Mouse (Mus musculus) central nervous system, embryonic 11.5 days (tissue): ENCODE results near the gene Ciart. TPM values are rescaled to one million over a fixed set of nuclear protein-coding genes. Genes with fewer than 3 reads are reported as not detected.

Source experiments
- polyA plus RNA-seq: library from polyadenylated mRNA; depleted of rRNA; stranded (reverse); fragments of >200 nt; gene quantifications from 2 replicates; pipeline ENCODE4 v1.2.3, GENCODE M21; 2012; rRNA removed

The Ciart gene
- polyA plus RNA-seq: 3.5 and 4.8 TPM in 2 replicates

DNA sequence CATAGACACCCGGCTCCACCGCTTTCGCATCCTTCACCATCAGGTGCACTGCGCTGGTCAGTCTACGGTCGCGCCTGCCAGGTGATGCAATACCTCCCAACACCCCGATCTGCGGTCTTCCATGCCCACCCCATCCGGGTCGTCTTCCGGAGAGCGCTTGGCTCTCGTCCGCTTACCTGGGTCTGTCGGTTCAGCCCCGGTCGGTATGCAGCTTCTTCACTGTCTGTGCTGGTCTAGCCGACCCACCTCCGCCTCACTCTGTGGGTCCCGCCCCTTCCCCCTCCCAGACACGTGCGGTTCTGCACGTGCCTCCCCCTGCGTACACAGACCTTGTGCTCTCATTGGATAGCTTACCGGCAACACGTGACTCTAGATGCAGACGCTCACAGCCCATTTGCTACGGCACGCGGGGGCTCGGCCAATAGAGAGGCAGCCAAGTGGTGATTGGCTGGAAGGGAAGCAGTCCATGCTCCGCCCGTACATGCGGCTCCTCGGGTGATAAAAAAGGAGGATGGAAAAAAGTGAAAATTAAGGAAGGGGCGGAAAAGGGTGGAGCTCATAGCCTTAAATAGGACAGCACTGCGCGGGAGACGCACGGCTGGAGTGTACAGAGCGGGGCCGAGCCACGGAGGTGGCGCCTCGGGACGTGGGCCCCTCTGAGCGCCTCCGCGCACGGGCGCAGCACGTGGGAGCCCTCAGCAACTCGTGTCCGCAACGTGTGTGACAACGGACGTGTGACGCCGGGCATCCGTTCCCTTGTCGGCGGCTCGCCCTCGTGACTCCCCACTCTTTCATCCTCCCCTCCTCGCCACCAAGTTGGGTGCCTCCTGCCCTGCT is at the start of gene Ciart:
TSS of gene Ciart (minus strand) at position 273 of the 837 bp plus-strand sequence.

DNA sequence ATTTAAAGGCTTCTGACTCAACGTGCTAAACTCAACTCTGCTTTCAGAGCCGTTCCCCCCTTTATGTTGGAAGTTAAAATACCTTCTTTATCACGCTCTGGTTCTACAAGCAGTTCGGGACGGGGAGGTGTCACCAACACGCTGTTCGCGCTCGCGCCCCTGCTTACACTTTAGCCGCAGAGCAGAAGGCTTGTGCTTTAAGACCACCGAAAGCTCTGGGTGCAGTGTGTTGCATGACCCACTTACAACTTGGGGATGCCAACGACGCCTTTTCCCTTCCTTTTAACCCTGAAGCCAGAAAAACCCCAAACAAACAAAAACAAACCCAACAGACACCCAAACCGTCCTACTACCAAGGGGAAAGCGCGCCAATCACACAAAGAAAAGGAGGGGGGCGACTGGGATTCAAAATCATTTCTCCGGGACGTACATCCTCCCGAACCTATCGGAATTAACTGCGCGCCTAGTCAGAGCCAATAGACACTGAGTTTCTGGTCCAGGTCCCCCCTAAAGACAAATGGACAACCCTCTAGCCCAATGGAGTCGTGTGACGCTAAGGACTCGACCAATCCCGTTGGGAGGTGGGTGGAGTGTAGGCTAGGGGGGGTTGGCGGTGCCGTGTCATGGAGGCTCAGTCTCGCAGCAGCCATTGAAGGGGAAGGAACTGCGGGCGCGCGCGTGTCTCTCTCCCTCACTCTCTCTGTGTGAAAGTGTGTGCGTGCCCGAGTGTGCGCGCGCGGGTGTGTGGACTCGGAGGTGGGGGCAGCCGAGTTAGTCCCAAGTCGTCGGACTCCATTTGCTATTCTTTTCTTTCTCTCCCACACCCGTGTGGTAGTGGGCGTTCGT is 46.8 kb upstream of the Ciart start, which contains the start of gene Anp32e:
TSS of gene Anp32e (plus strand) at position 589 of the 846 bp plus-strand sequence.

GRCm38 (mm10) chr3:95904568-95904967 is 22.5 kb upstream of the Ciart start, which contains the start of gene Car14:
Gene Car14 (minus strand): TSS chr3:95904691.

GRCm38 (mm10) chr3:95893606-95894316 is 11.7 kb upstream of the Ciart start, which contains the start of gene Aph1a:
Gene Aph1a (plus strand): TSS chr3:95893969.

GRCm38 (mm10) chr3:95891211-95892065 is 9.4 kb upstream of the Ciart start, which contains the start of gene BC028528:
Gene BC028528 (minus strand): TSS chr3:95892005.

DNA sequence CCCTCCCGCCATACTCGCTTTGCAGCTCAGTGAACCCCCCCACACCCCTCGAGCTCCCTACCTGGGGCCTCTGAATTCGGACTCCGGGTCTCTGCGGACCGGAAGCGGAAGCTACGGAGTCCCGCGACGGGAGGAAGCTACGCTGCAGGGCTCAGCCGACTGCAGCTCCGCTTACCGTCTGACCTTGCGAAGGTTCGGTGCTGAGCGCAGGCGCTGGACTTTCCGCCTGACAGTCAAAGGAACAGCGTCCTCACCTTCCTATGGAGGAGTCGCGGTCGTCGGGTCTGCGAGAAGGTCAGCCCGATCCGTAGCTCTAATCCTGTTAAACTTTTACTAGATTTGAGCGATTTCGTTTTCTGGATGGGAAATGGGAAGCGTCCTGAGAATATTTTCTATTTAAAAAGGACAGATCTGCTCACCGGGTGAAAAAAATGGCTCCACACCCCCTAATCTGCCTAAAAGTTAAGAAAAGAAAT is 10.6 kb downstream of the Ciart start, which contains the start of gene Mrps21:
TSS of gene Mrps21 (minus strand) at position 128 of the 476 bp plus-strand sequence.

DNA sequence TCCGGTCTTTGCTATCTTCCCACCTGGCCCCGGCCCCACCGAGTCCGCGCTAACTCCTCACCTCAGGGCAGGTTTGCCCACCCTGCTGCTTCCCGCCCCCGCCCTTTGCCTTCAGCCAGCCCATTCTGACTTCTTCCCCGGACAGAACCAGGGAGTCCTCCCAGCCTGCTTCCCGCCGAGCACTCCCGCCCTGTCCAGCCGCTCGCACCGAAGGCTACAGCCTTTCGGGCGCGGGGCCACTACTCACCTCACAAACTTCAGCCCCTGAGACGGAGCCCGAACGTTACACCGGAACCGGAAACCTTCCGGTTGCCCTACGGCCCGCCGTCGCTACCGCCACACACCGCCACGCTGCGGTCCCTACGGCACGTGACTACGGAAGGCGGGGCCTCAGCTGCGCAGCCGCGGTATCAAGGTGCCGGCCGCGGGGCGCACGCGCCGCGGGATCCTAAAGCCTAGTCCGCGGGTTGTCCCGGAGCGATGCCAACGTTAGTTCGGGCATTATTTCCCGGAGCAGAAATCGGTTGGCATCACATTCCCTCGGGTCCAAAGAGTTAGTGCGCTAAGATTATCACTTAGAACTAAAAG is 26.5 kb downstream of the Ciart start, which contains the start of gene Prpf3:
TSS of gene Prpf3 (minus strand) at position 384 of the 588 bp plus-strand sequence.

Other genes with a start within 250 kb of the Ciart start
- 73.5 and 157 TPM in 2 replicates for gene Mcl1, start 223.5 kb downstream of the Ciart start, polyA plus RNA-seq
- gene Adamtsl4, start 194.3 kb downstream of the Ciart start, polyA plus RNA-seq: 0.30 and 0.42 TPM in 2 replicates
- 18.1 and 22.0 TPM in 2 replicates for gene Ecm1, start 142.7 kb downstream of the Ciart start, polyA plus RNA-seq
- 40.4 and 53.3 TPM in 2 replicates for gene Tars2, start 122.0 kb downstream of the Ciart start, polyA plus RNA-seq
- gene Rprd2, start 63.4 kb downstream of the Ciart start, polyA plus RNA-seq: 23.3 and 36.7 TPM in 2 replicates
- gene Prpf3, start 26.4 kb downstream of the Ciart start, polyA plus RNA-seq: 60.1 and 81.7 TPM in 2 replicates
- 207 and 387 TPM in 2 replicates for gene Mrps21, start 10.7 kb downstream of the Ciart start, polyA plus RNA-seq
- gene BC028528, start 9.8 kb upstream of the Ciart start, polyA plus RNA-seq: 5.3 and 10.5 TPM in 2 replicates
- gene Aph1a, start 11.7 kb upstream of the Ciart start, polyA plus RNA-seq: 59.1 and 83.9 TPM in 2 replicates
- 24.4 and 30.8 TPM in 2 replicates for gene Car14, start 22.4 kb upstream of the Ciart start, polyA plus RNA-seq
- 364 and 2,355 TPM in 2 replicates for gene Anp32e, start 47.0 kb upstream of the Ciart start, polyA plus RNA-seq
- 187 and 193 TPM in 2 replicates for gene Plekho1, start 113.8 kb upstream of the Ciart start, polyA plus RNA-seq
- gene Vps45, start 176.2 kb upstream of the Ciart start, polyA plus RNA-seq: 18.4 and 30.4 TPM in 2 replicates
- 14.9 and 18.9 TPM in 2 replicates for gene Otud7b, start 222.3 kb upstream of the Ciart start, polyA plus RNA-seq